Mouse (Mus musculus) CD4-positive helper T cell, adult 2 months (primary cell): ENCODE measurements around the gene Hmgb1.

Experiments
- DNase-seq: peaks from one replicate; pipeline ENCODE4 v3.0.0-alpha.2; 2012; ENCODE audit warnings: low read depth, missing footprints, low spot score

The Hmgb1 gene

DNA sequence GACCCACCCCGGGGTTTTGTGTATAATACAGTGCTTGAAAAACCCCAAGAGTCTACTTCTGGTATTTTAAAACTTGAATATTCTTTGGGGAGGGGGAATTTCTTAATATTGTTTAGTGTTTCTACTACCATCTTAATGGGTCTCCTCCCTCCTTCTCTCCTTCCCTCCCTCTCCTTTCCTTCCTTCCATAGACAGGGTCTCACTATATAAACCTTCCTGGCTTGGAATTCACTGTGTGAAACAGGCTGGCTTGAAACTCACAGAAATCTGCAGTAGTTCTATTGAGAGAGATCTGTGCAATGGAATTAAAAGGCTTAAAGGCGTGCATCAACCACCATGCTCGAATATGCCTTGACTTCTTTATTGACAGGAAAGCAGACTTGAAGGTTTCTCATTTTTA, 1.5 kb upstream of the Hmgb1 start:
- DNase-seq: no peak

- peak; percentile 86 for DNase-seq
Observed at GRCm38 (mm10) chr5:149184844-149185186, 526 bp upstream of the Hmgb1 start.

DNA sequence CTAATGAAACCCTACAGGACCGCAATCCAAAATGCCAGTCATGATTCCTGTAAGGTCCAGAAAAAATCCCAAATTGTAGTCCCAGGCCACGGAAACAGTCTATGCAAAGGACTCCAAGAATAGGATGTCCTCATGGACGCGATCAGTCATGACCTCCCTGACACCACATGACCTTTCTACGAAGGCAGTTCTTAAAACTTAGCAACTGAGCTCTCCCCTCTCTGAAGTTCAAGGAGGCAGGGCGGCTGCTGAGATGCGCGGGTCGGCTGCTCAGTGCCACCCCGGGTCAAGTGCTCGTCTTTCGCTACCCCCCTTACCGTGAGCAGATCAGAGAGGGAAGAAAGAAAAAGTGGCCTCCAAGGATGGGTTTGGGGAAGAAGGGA, 577 bp downstream of the Hmgb1 start:
- no peak for DNase-seq

DNA sequence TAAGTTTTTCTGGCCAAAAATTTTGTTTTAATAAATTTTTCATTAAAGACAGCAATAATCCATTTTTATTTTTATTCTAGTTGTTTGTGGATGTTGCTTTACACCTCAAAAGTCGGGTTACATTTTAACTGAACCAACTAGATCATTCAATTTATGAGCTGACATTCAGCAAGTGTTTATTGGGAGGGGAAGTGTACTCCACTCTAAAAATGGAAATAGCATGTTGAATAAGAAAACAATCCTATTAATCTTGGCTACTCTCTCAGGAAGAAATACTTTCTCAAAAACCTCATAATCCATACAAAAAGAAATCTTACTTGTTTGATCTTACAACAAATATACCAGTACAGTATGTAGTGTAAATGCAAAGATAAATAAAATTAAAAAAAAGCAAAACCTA, 1.2 kb downstream of the Hmgb1 start:
- no peak for DNase-seq

- no peak for DNase-seq
Observed at GRCm38 (mm10) chr5:149182186-149182870, 2.0 kb downstream of the Hmgb1 start.

GRCm38 (mm10) chr5:149179826-149180225, 4.5 kb downstream of the Hmgb1 start:
- no peak for DNase-seq

GRCm38 (mm10) chr5:149178095-149178494, 6.2 kb downstream of the Hmgb1 start:
- no peak for DNase-seq

DNA sequence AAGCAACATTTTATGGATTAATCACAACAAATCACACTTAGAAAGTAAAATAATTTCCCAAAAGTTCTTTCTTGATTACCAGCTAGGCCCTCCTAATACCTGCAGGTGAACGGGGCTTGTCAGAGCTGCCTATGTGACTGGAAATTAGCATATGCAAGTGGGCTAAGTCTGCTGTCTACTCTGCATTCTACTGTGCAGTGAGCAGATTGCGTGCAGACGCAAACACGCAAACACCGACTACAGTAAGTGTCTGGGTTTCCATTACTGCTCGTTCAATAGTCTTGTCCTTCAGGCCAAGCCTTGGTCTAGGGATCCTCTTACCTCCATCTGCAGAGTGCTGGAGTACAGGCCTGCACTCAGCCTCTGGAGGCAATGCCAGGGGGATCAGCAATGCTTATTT, 8.6 kb downstream of the Hmgb1 start:
- DNase-seq: no peak

- no peak for DNase-seq
Observed at GRCm38 (mm10) chr5:149174527-149174926, 9.8 kb downstream of the Hmgb1 start.

DNA sequence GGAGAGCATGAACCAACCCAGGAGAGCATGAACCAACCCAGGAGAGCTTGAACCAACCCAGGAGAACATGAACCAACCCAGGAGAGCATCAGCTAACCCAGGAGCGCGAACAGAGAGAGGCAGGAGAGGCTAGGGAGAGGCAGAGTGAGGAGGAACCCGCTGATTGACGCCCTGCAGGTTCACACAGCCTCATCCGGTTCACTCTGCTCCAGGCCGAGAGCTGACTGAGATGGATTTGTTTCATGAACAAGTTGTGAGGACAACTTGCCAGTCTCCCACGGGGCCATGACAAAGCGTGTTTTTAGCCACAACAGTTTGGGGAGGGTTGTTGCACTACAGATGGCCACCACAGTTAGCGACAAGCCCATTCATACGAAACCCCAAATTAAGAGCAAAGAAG, 12.0 kb downstream of the Hmgb1 start:
- no peak for DNase-seq

- DNase-seq: no peak
Observed at GRCm38 (mm10) chr5:149170841-149171588, 13.3 kb downstream of the Hmgb1 start.

DNA sequence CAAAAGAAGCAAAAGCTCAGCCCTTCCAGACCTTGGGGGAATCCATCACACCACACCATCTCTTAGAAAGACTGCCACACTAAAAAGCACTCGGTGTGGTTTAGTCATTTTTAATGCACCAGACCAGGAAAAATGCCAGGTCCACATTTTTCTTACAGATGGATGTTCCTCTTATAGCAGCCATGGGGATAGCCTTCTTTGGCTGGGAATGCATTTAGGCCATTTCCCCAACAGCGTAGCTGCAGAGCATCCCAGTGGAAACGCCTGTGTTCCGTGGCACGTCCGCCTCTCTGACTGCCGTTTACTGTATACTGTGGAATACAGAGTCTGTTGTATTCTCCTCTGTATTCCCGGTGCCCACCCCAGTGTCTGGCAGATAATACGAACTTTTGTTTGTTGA, 15.5 kb downstream of the Hmgb1 start:
- DNase-seq: no peak

DNA sequence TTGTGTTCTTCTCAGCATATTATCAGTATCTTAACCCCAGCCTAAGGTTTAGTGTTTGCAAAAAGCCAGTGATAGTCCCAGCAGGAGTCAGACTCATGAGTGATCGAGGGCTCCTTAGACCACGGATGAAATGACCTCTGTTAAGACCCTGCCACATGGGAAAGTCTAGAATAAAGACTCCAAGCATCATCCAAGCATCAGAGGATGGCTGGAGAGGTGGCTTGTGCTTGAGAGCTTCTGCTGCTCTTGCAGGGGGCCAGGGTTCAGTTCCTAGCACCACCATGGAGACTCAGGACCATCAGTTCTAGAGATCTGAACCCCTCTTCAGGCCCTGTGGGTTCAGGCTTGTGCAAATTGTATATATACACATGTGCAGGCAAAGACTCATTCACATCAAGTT, 16.2 kb downstream of the Hmgb1 start:
- no peak for DNase-seq

GRCm38 (mm10) chr5:149166011-149166410, 18.3 kb downstream of the Hmgb1 start:
- DNase-seq: no peak

- DNase-seq: no peak
Observed at GRCm38 (mm10) chr5:149164881-149165280, 19.4 kb downstream of the Hmgb1 start.

- DNase-seq: no peak
Observed at GRCm38 (mm10) chr5:149162890-149163289, 21.4 kb downstream of the Hmgb1 start.

- peak; percentile 51 for DNase-seq
Observed at GRCm38 (mm10) chr5:149160469-149160868, 23.8 kb downstream of the Hmgb1 start.

GRCm38 (mm10) chr5:149159021-149159420, 25.3 kb downstream of the Hmgb1 start:
- DNase-seq: no peak

DNA sequence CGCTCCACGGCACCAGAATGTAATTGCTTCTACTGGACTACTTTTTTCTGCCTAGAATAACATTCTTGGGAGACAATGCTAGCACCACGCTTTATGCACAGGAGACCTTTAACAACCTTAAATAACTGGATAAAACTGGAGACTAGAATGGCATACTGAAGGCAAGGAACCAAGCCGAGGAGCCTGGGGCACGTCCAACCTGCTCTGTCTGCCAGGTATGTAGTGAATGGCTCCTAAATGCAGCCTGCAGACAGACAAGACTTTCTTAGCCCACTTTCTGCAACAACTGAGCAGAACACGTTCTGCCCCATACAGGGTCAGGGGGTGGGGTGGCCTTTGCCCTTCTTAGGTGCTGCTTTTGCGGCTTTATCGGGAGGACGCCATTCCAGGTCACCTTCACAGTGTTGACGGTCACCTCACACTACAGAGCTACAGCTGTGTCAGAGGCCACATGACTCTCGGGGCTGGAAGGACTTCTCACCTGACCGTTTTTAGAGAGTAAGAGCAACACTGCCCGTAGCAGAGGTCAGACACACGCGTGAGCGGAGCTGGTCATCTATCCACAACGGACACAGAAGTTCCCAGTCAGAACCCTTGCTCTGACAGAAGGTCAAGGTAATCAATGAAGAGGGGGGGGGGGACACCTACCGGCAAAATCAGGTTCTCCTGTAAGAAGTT, 27.3 kb downstream of the Hmgb1 start:
- DNase-seq: no peak

DNA sequence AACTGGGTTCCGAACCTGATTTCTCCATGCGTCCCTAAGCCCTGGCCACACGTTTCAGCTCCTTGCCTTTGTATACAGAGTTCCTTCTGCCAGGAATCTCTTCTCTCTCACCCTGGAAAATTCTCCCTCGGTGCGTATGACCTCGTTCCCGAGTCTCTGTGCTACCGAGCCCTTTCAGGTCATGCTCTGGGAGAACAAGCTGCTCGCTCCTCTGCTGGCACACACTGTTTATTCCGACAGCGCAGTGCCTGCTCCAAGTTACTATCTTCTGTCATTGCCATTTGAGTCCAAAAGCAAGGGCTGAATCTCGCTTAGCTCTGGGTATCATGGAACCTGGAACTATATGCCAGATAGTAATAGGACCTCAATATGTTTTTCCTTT, 31.5 kb downstream of the Hmgb1 start:
- no peak for DNase-seq

DNA sequence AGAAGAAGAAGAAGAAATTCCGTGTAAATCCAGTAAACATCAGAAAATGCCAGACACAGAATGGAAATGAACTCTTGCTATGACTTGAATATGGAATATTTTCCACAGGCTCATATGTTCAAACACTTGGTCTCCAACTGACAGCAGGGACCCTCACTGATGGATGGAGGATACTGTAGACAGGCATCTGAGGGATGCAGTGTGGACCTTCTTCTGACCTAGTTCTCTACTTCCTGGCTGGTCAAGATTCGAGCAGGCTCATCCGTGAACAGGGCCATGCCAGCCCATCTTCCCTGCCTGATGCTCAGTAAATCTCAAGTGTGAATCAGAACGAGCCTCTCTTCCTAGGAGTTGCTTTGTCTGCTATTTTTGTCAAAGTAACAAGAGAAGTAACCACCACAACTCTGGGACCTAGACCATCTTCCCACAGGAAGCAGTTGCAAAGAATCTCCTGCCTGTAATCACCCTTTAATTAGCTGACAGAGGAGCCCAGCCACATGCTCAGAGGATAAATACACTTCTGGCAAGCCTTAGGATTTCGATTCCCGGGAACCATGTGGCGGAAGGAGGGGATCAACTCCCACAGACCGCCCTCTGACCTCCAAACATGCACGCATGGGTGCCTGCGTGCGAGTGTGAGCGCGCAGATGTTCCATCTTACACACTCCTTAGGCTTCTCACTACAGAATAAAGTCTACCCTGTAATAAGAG, 32.1 kb downstream of the Hmgb1 start:
- no peak for DNase-seq

- no peak for DNase-seq
Observed at GRCm38 (mm10) chr5:149150882-149151281, 33.4 kb downstream of the Hmgb1 start.
